Mouse (Mus musculus): Measurements from ENCODE around the gene Olfr1174-ps.

Gene Olfr1174-ps

GRCm38 (mm10) chr2:88315035-88315434 lies at the start of gene Olfr1174-ps:
TSS of gene Olfr1174-ps (minus strand) at chr2:88315135.
- DNase-seq (ENCODE audit: low spot score in 2 of 2): no peak

- DNase-seq (ENCODE audit: low spot score in 2 of 2): no peak
Observed at GRCm38 (mm10) chr2:88356304-88356703, 41.4 kb upstream of the Olfr1174-ps start.

GRCm38 (mm10) chr2:88346392-88346791 lies 31.5 kb upstream of the Olfr1174-ps start, which contains the start of gene Olfr1177-ps:
TSS of gene Olfr1177-ps (minus strand) at chr2:88346492.
- DNase-seq (ENCODE audit: low spot score in 2 of 2): no peak

- no peak for DNase-seq (ENCODE audit: low spot score in 2 of 2)
Observed at GRCm38 (mm10) chr2:88336421-88336820, 21.5 kb upstream of the Olfr1174-ps start, which contains the start of gene Olfr1176. TSS of gene Olfr1176 (plus strand) at chr2:88336721.

GRCm38 (mm10) chr2:88327115-88327514 lies 12.2 kb upstream of the Olfr1174-ps start, which contains the start of gene Olfr1175-ps:
TSS of gene Olfr1175-ps (minus strand) at chr2:88327215.
- DNase-seq (ENCODE audit: low spot score in 2 of 2): no peak

- DNase-seq (ENCODE audit: low spot score in 2 of 2): no peak
Observed at GRCm38 (mm10) chr2:88279775-88280174, 35.2 kb downstream of the Olfr1174-ps start, which contains the start of gene Olfr1173. TSS of gene Olfr1173 (minus strand) at chr2:88279875.
